Mouse (Mus musculus) CH12.LX (cell line): Measurements from ENCODE around the gene Vasp. TPM values are rescaled to one million over a fixed set of nuclear protein-coding genes. Genes with fewer than 3 reads are reported as not detected.

Experiments
- DNase-seq: peaks from one replicate; pipeline ENCODE4 v3.0.0-alpha.2; 2013; ENCODE audit errors: extremely low read depth
- H3K27ac ChIP-seq: 2 replicates; pipeline ENCODE4 v1.5.1; 2012; ENCODE audit warnings: low read depth, mild to moderate bottlenecking, control low read depth, moderate library complexity; ENCODE audit not compliant: insufficient read depth
- H3K27me3 ChIP-seq: replicated peaks from 2 replicates; pipeline ENCODE3; 2012; ENCODE audit warnings: inconsistent platforms
- H3K36me3 ChIP-seq, 2 experiments: replicated peaks in 1 of 2; 2 replicates each; pipeline versions ENCODE3 to v1.6.1; 2012; ENCODE audit warnings: inconsistent platforms in 1 of 2, low read length in 1 of 2, mild to moderate bottlenecking in 1 of 2, mixed read lengths in 1 of 2, moderate library complexity in 1 of 2; ENCODE audit not compliant: control insufficient read depth in 1 of 2, insufficient read depth in 1 of 2
- H3K4me1 ChIP-seq, 2 experiments: 2 replicates each; pipeline ENCODE4 v1.6.1; 2012; ENCODE audit warnings: inconsistent platforms in 1 of 2, moderate library complexity in 1 of 2; ENCODE audit not compliant: insufficient read depth in 2 of 2, control insufficient read depth in 1 of 2
- H3K4me2 ChIP-seq: 2 replicates; pipeline ENCODE4 v1.6.1; 2012; ENCODE audit warnings: low read depth, mild to moderate bottlenecking, control low read depth; ENCODE audit not compliant: poor library complexity, insufficient read depth, severe bottlenecking
- H3K4me3 ChIP-seq, 3 experiments: fragments of 150-350 bp in 1 of 3; sonication (generic) in 1 of 3; replicated peaks in 1 of 3; 2 replicates each; pipeline versions ENCODE3 to v1.5.1; 2011 to 2012; ENCODE audit warnings: low read depth in 2 of 3, low read length in 2 of 3, mild to moderate bottlenecking in 2 of 3, moderate library complexity in 2 of 3, control low read depth in 1 of 3, improper control_type of control experiment in 1 of 3, inconsistent platforms in 1 of 3, mixed read lengths in 1 of 3; ENCODE audit not compliant: poor library complexity in 1 of 3
- H3K79me2 ChIP-seq: replicated peaks from 2 replicates; pipeline ENCODE4 v1.6.1; 2012; ENCODE audit warnings: mild to moderate bottlenecking, moderate library complexity; ENCODE audit not compliant: control insufficient read depth, poor library complexity, insufficient read depth, severe bottlenecking; ENCODE audit errors: extremely low read depth
- H3K9ac ChIP-seq: 2 replicates; pipeline ENCODE4 v1.6.1; 2012; ENCODE audit warnings: low read depth, mild to moderate bottlenecking, control low read depth, moderate library complexity; ENCODE audit not compliant: insufficient read depth
- H3K9me3 ChIP-seq: replicated peaks from 2 replicates; pipeline ENCODE3; 2012; ENCODE audit warnings: low read length, inconsistent platforms, mixed read lengths
- BHLHE40 ChIP-seq: IDR thresholded peaks from 2 replicates; pipeline ENCODE4 v1.6.1; 2011; ENCODE audit warnings: mild to moderate bottlenecking, low read depth, low read length, improper control_type of control experiment
- CHD2 ChIP-seq: IDR thresholded peaks from 2 replicates; pipeline ENCODE4 v1.6.1; 2011; ENCODE audit warnings: low read length, improper control_type of control experiment
- EP300 ChIP-seq: IDR thresholded peaks from 2 replicates; pipeline ENCODE4 v1.6.1; 2011; ENCODE audit warnings: low read length, improper control_type of control experiment
- ETS1 ChIP-seq: conservative IDR thresholded peaks from 2 replicates; pipeline ENCODE4 v1.6.1; 2012; ENCODE audit warnings: low read depth, mild to moderate bottlenecking, inconsistent platforms, low read length, improper control_type of control experiment, moderate library complexity
- GABPA ChIP-seq: IDR thresholded peaks from 2 replicates; pipeline ENCODE4 v1.6.1; 2012; ENCODE audit warnings: low read depth, low read length, improper control_type of control experiment, inconsistent platforms; ENCODE audit not compliant: insufficient replicate concordance
- HCFC1 ChIP-seq: IDR thresholded peaks from 2 replicates; pipeline ENCODE4 v1.6.1; 2012; ENCODE audit warnings: low read depth, mild to moderate bottlenecking, inconsistent platforms, low read length, improper control_type of control experiment
- IRF4 ChIP-seq: IDR thresholded peaks from 2 replicates; pipeline ENCODE4 v1.6.1; 2014; ENCODE audit warnings: low read depth, mild to moderate bottlenecking, inconsistent platforms, low read length, improper control_type of control experiment
- JUND ChIP-seq: conservative IDR thresholded peaks from 2 replicates; pipeline ENCODE4 v1.6.1; 2011; ENCODE audit warnings: low read depth, low read length, improper control_type of control experiment
- KAT2A ChIP-seq: IDR thresholded peaks from 2 replicates; pipeline ENCODE4 v1.6.1; 2012; ENCODE audit warnings: low read length, improper control_type of control experiment, inconsistent platforms; ENCODE audit not compliant: insufficient replicate concordance
- MAFK ChIP-seq: IDR thresholded peaks from 2 replicates; pipeline ENCODE4 v1.6.1; 2011; ENCODE audit warnings: low read length, improper control_type of control experiment; ENCODE audit not compliant: insufficient replicate concordance
- MAX ChIP-seq: IDR thresholded peaks from 2 replicates; pipeline ENCODE4 v1.6.1; 2011; ENCODE audit warnings: low read length, improper control_type of control experiment
- MAZ ChIP-seq: IDR thresholded peaks from 2 replicates; pipeline ENCODE4 v1.6.1; 2012; ENCODE audit warnings: low read depth, mild to moderate bottlenecking, inconsistent platforms, low read length, improper control_type of control experiment, moderate library complexity
- MEF2A ChIP-seq: IDR thresholded peaks from 2 replicates; pipeline ENCODE4 v1.6.1; 2014; ENCODE audit warnings: low read depth, mild to moderate bottlenecking, inconsistent platforms, low read length, improper control_type of control experiment, borderline replicate concordance
- MXI1 ChIP-seq: IDR thresholded peaks from 2 replicates; pipeline ENCODE4 v1.6.1; 2011; ENCODE audit warnings: mild to moderate bottlenecking, low read depth, low read length, improper control_type of control experiment
- MYC ChIP-seq: IDR thresholded peaks from 2 replicates; pipeline ENCODE4 v1.6.1; 2011; ENCODE audit warnings: low read depth, mild to moderate bottlenecking, improper control_type of control experiment, low read length
- NRF1 ChIP-seq: IDR thresholded peaks from 2 replicates; pipeline ENCODE4 v1.6.1; 2014; ENCODE audit warnings: low read depth, mild to moderate bottlenecking, inconsistent platforms, low read length, improper control_type of control experiment, moderate library complexity
- PAX5 ChIP-seq: IDR thresholded peaks from 2 replicates; pipeline ENCODE4 v1.6.1; 2012; ENCODE audit warnings: low read length, inconsistent platforms, mixed read lengths
- POLR2A ChIP-seq: IDR thresholded peaks from 2 replicates; pipeline ENCODE4 v1.6.1; 2011; ENCODE audit warnings: low read depth, mild to moderate bottlenecking, improper control_type of control experiment, low read length
- RCOR1 ChIP-seq: conservative IDR thresholded peaks from 2 replicates; pipeline ENCODE4 v1.6.1; 2012; ENCODE audit warnings: low read depth, mild to moderate bottlenecking, inconsistent platforms, low read length, improper control_type of control experiment
- SIN3A ChIP-seq: IDR thresholded peaks from 2 replicates; pipeline ENCODE4 v1.6.1; 2012; ENCODE audit warnings: low read length, improper control_type of control experiment, inconsistent platforms
- TBP ChIP-seq: conservative IDR thresholded peaks from 2 replicates; pipeline ENCODE4 v1.6.1; 2011; ENCODE audit warnings: low read depth, low read length, improper control_type of control experiment
- TCF12 ChIP-seq: IDR thresholded peaks from 2 replicates; pipeline ENCODE4 v1.6.1; 2014; ENCODE audit warnings: low read depth, mild to moderate bottlenecking, inconsistent platforms, low read length, improper control_type of control experiment
- UBTF ChIP-seq: IDR thresholded peaks from 2 replicates; pipeline ENCODE4 v1.6.1; 2012; ENCODE audit warnings: low read depth, mild to moderate bottlenecking, inconsistent platforms, low read length, improper control_type of control experiment, moderate library complexity
- USF1 ChIP-seq: IDR thresholded peaks from 2 replicates; pipeline ENCODE4 v1.6.1; 2014; ENCODE audit warnings: low read depth, mild to moderate bottlenecking, inconsistent platforms, low read length, improper control_type of control experiment
- USF2 ChIP-seq: conservative IDR thresholded peaks from 2 replicates; pipeline ENCODE4 v1.6.1; 2011; ENCODE audit warnings: low read depth, low read length, improper control_type of control experiment
- ZMIZ1 ChIP-seq: IDR thresholded peaks from 2 replicates; pipeline ENCODE4 v1.6.1; 2012; ENCODE audit warnings: low read depth, mild to moderate bottlenecking, inconsistent platforms, low read length, improper control_type of control experiment
- ZNF384 ChIP-seq: IDR thresholded peaks from 2 replicates; pipeline ENCODE4 v1.6.1; 2012; ENCODE audit warnings: low read depth, low read length, improper control_type of control experiment, inconsistent platforms
- dilution Hi-C: fragments of 300-500 bp; cut with MboI; formaldehyde crosslinking; loops from 2 replicates; pipeline ENCODE4 v1.14.3; 2020; ENCODE audit warnings: low sequenced_read_pairs; ENCODE audit not compliant: extremely low pct_unique_long_range_greater_than_20kb, extremely low pct_ligation_motif_present
- in situ Hi-C: fragments of 300-500 bp; cut with MboI; formaldehyde crosslinking; loops from 3 replicates; pipeline ENCODE4 v1.14.3; 2019; ENCODE audit warnings: low sequenced_read_pairs, low pct_ligation_motif_present, low pct_unique_long_range_greater_than_20kb, mixed read lengths
- polyA plus RNA-seq: library from polyadenylated mRNA; unstranded; fragments of >175 nt; gene quantifications from 2 replicates; pipeline ENCODE4 v1.2.1, GENCODE M21; 2012; ENCODE audit warnings: low read depth; ENCODE audit not compliant: insufficient read length
- total RNA-seq, 2 experiments: library from RNA; depleted of rRNA; stranded (reverse); fragments of 300-350 nt in 1 of 2; fragments of >200 nt in 1 of 2; gene quantifications; 2 replicates each; pipeline ENCODE4 v1.2.3; 2012 to 2014

Vasp gene
- total and polyA plus RNA-seq, 3 experiments = 114 to 191 (median 125) TPM

GRCm38 (mm10) chr7:19211996-19212755, 59.4 kb downstream of the Vasp start, which contains the start of gene Gpr4:
TSS of gene Gpr4 (plus strand) at chr7:19212538.
- Histone ChIP-seq H3K9me3 (peaks cover 8% of the 10 kb centered on the region), H3K9ac (no peak within 1 kb of the TSS), H3K36me3 (peaks cover 3 to 11% of the 10 kb centered on the region in 2 experiments), H3K27me3 (no peaks in the 10 kb centered on the region), H3K4me2 (no peak within 1 kb of the TSS), H3K79me2 (no peaks in the 10 kb centered on the region), H3K27ac (no peak within 1 kb of the TSS), H3K4me1 (peaks cover 3 to 7% of the 10 kb centered on the region in 2 experiments; a peak in 3 of 4 replicates), H3K4me3 (no peak within 1 kb of the TSS)
- in situ Hi-C loops = no loop called here
- no peak for DNase-seq
- dilution Hi-C loops = no loop called here
- no peak for TF ChIP-seq JUND
- no peak for TF ChIP-seq POLR2A
- no peak for TF ChIP-seq GABPA
- TF ChIP-seq ZNF384 = no peak
- TF ChIP-seq MAX = no peak
- TF ChIP-seq BHLHE40 = no peak
- TF ChIP-seq USF1 = no peak
- TF ChIP-seq PAX5 = no peak
- TF ChIP-seq ZMIZ1 = no peak
- no peak for TF ChIP-seq ETS1
- no peak for TF ChIP-seq MAFK
- no peak for TF ChIP-seq EP300
- no peak for TF ChIP-seq NRF1
- TF ChIP-seq CHD2 = no peak
- TF ChIP-seq MYC = no peak
- TF ChIP-seq MEF2A = no peak
- TF ChIP-seq RCOR1 = no peak
- TF ChIP-seq KAT2A = no peak
- TF ChIP-seq SIN3A = no peak

- Histone ChIP-seq H3K27ac (no peak overlapping the region), H3K79me2 (no peaks in the 10 kb centered on the region), H3K27me3 (no peaks in the 10 kb centered on the region), H3K4me1 (peaks cover 3% of the 10 kb centered on the region in 2 experiments; a peak in 2 of 4 replicates), H3K36me3 (peaks cover 7 to 17% of the 10 kb centered on the region in 2 experiments), H3K4me3 (no peak overlapping the region), H3K9ac (no peak overlapping the region), H3K4me2 (no peak overlapping the region), H3K9me3 (peaks cover 8% of the 10 kb centered on the region)
- DNase-seq = no peak
- in situ Hi-C loops = no loop called here
- no peak for TF ChIP-seq USF2
- no peak for TF ChIP-seq TBP
- no peak for TF ChIP-seq MEF2A
- TF ChIP-seq IRF4 = no peak
- no peak for TF ChIP-seq HCFC1
- TF ChIP-seq RCOR1 = no peak
- TF ChIP-seq ZMIZ1 = no peak
- no peak for TF ChIP-seq KAT2A
- TF ChIP-seq UBTF = no peak
- TF ChIP-seq TCF12 = no peak
- TF ChIP-seq MAFK = no peak
- TF ChIP-seq MAZ = no peak
- no peak for TF ChIP-seq MAX
- no peak for TF ChIP-seq MYC
- no peak for TF ChIP-seq MXI1
- dilution Hi-C loops = no loop called here
Observed at GRCm38 (mm10) chr7:19211041-19211675, 60.5 kb downstream of the Vasp start.
